Mouse (Mus musculus): ENCODE measurements at regions not wholly inside any gene's neighbourhood (a gene's known extent, or its start where the extent isn't known, plus 50 kb on each side); places are given as distances from the start of the nearest gene placed in this dataset.

DNA sequence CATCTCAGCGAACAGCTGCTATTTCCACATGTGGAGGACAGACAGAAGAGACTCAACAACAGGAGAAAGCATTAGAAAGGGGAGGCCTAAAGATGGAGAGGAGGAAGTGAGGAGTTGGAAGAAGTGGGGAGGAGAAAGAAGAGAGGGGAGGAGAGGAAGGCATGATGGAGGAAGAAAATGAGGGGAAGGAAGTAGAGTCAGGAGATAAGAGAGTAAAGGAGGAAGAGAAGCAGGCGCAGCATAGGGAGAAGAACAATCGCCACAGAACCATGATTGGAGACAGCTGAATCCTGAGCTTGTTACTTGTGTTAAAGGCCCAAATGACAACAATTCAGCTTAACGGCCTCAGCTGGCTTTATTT is 74.8 kb upstream of the Bmp2k start:
- no peak for TF ChIP-seq CTCF (IDR thresholded peaks at IDR 0.05; ENCODE audit: low read depth, low read length)
- no peak for TF ChIP-seq POLR2A (IDR thresholded peaks at IDR 0.05; ENCODE audit: insufficient read depth, low read length)

All from ES-Bruce4 (cell line).